Mouse (Mus musculus) testis, adult 2 months (tissue): ENCODE results near the gene Myadm.

Source experiments
- CTCF ChIP-seq: fragments of 200-500 bp; IDR thresholded peaks from 2 replicates; pipeline ENCODE4 v1.5.1; 2012; ENCODE audit warnings: low read depth, mild to moderate bottlenecking, inconsistent platforms, low read length, moderate library complexity; ENCODE audit not compliant: control insufficient read depth, insufficient read depth, insufficient replicate concordance
- POLR2A ChIP-seq: fragments of 200-500 bp; IDR thresholded peaks from 2 replicates; pipeline ENCODE4 v1.6.1; 2012; ENCODE audit warnings: low read depth, mild to moderate bottlenecking, inconsistent platforms, low read length, moderate library complexity; ENCODE audit not compliant: control insufficient read depth

- TF ChIP-seq POLR2A (no peak), CTCF (no peak)
These were observed 55.0 kb downstream of the Myadm start for GRCm38 (mm10) chr7:3343861-3344260.
